Mouse (Mus musculus): Measurements from ENCODE around the gene Sept11. TPM values are rescaled to one million over a fixed set of nuclear protein-coding genes. Genes with fewer than 3 reads are reported as not detected.

Sept11 gene
- total RNA-seq, 2 experiments from 2014 or later: 116 to 118 TPM

Other genes with a start within 250 kb of the Sept11 start
- gene Sowahb, start 48.4 kb upstream of the Sept11 start, total RNA-seq (2021): 1 to 10 TPM in 1 of 2 experiments, under 1 TPM in 1; 0.46 to 1.0 TPM
- gene Ccni, start 113.1 kb downstream of the Sept11 start, total RNA-seq (2021): 100 to 1,000 TPM; 327 to 330 TPM
- gene 2010109A12Rik, start 113.1 kb downstream of the Sept11 start, total RNA-seq (2021): 1 to 10 TPM in 1 of 2 experiments, under 1 TPM in 1; 0.45 to 2.1 TPM
- 10 to 100 TPM; 46.4 to 49.9 TPM for gene Ccng2, start 173.8 kb downstream of the Sept11 start, total RNA-seq (2021)

Measured in layer of hippocampus, postnatal 14 days (tissue).